Mouse (Mus musculus): ENCODE data around the gene Pla2g5.

DNA sequence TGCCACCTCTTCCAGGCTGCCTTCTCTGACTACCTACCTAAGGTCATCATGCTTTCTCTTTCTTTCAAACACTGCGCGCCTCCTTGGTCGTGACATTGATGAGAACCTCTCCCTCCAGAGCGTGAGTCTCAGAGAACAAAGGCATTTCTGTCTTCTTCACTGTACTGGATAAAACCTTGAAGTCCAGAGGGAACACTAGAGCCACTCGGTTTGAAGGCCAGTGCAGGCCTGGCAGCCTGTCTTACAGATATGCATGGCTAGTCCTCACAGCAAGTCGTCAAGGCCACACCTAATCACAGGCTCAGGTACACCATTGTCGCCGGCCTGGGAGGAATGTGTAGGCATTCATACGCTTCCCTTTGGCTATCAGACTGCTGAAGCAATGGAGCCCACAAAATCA is 47.1 kb downstream of the Pla2g5 start:
- TF ChIP-seq CTCF (IDR thresholded peaks at IDR 0.05; ENCODE audit: extremely low read depth, insufficient read depth, insufficient read length, insufficient replicate concordance) = no peak
- no peak for TF ChIP-seq POLR2A (IDR thresholded peaks at IDR 0.05; ENCODE audit: low read depth, low read length)
